9 mouse cellular contexts compared by ENCODE assay signal in genomic region chr9:41952650-41953204, GRCm38 (mm10).
A peak's percentile ranks its signal among the peaks of the same experiment; 100 is the strongest.
DNase-seq lines count a peak whose midpoint lies in the region; ATAC-seq and TF ChIP-seq lines count a peak whose summit lies in the region.
"Had no signal": no experiment of that assay in that cellular context is flagged by ENCODE, and none has a peak within 500 bp of the region (broad histone marks: within the 10 kb centered on the region; RNA-seq: fewer than 3 reads in every experiment).

No protein-coding gene starts in this region.

- DNase-seq in liver, embryonic 11.5 days (ENCODE audit: low spot score): peak; percentile 24
- no peak for DNase-seq in liver
- DNase-seq in forebrain, embryonic 14.5 days (ENCODE audit: low spot score): no peak
- no peak for DNase-seq in lung, postnatal 4 days
- no peak for DNase-seq in left cerebral cortex, adult 2 months (ENCODE audit: extremely low spot score in 1 of 2, low spot score in 2 of 2)
- DNase-seq: cerebellum, adult 9-11 months had no signal

- H3K4me2 ChIP-seq in liver, embryonic 11.5 days: no peak overlapping the region
- peak overlapping the region; percentile 57 for H3K4me2 ChIP-seq in forebrain, embryonic 14.5 days (ENCODE audit: low read length)
- peak overlapping the region; percentile 72 for H3K4me2 ChIP-seq in limb, embryonic 13.5 days (replicated peaks)
- H3K4me2 ChIP-seq in stomach, embryonic 15.5 days: 0 out of 2 replicates have a peak overlapping the region, but pooled peaks have one; percentile 16

- H3K27me3 ChIP-seq in liver, embryonic 11.5 days (replicated peaks; ENCODE audit: control insufficient read depth, insufficient read depth, low read length): no peaks in the 10 kb centered on the region; the same call in 1 of the 2 replicates
- H3K27me3 ChIP-seq in forebrain, embryonic 14.5 days (replicated peaks; ENCODE audit: control insufficient read depth, insufficient read depth, low read length): no peaks in the 10 kb centered on the region
- no peaks in the 10 kb centered on the region for H3K27me3 ChIP-seq in limb, embryonic 13.5 days
- H3K27me3 ChIP-seq in stomach, embryonic 15.5 days (replicated peaks): no peaks in the 10 kb centered on the region
- H3K27me3 ChIP-seq: intestine, embryonic 15.5 days had no signal

- no peaks in the 10 kb centered on the region for H3K36me3 ChIP-seq in liver, embryonic 11.5 days (ENCODE audit: control insufficient read depth, insufficient read depth, low read length)
- no peaks in the 10 kb centered on the region for H3K36me3 ChIP-seq in forebrain, embryonic 14.5 days (ENCODE audit: control insufficient read depth, insufficient read depth, low read length)
- no peaks in the 10 kb centered on the region for H3K36me3 ChIP-seq in limb, embryonic 13.5 days
- no peaks in the 10 kb centered on the region for H3K36me3 ChIP-seq in stomach, embryonic 15.5 days
- H3K36me3 ChIP-seq: intestine, embryonic 15.5 days had no signal

- no peak overlapping the region; the same call in 1 of the 2 replicates for H3K27ac ChIP-seq in liver, embryonic 11.5 days (ENCODE audit: low read depth, low read length)
- peak overlapping the region; percentile 97; the same call in 1 of the 2 replicates for H3K27ac ChIP-seq in forebrain, embryonic 14.5 days (ENCODE audit: low read depth, low read length)
- H3K27ac ChIP-seq in limb, embryonic 13.5 days: peak overlapping the region; percentile 99
- H3K27ac ChIP-seq in stomach, embryonic 15.5 days: peak overlapping the region; percentile 92; the same call in 1 of the 2 replicates
- H3K27ac ChIP-seq in left cerebral cortex, adult 2 months: no peak overlapping the region

- 58% methylated on average over 7 of the region's 7 CpGs for WGBS in liver, embryonic 11.5 days
- 59% methylated on average over 7 of the region's 7 CpGs for WGBS in forebrain, embryonic 14.5 days
- WGBS in limb, embryonic 13.5 days: 20% methylated on average over 7 of the region's 7 CpGs
- 42% methylated on average over 7 of the region's 7 CpGs for WGBS in stomach, embryonic 15.5 days

- no peak overlapping the region for H3K9ac ChIP-seq in liver, embryonic 11.5 days (ENCODE audit: low read depth, low read length)
- H3K9ac ChIP-seq in forebrain, embryonic 14.5 days (ENCODE audit: low read length): peak overlapping the region; percentile 67
- H3K9ac ChIP-seq in limb, embryonic 13.5 days: peak overlapping the region; percentile 71
- no peak overlapping the region for H3K9ac ChIP-seq in stomach, embryonic 15.5 days
- H3K9ac ChIP-seq: intestine, embryonic 15.5 days had no signal

- intact Hi-C loops in left cerebral cortex, adult 2 months (cut with DNase I): loop anchor here (5.0 kb wide), 1 partner anchor 575 kb away; no protein-coding TSS in a partner anchor

- no peak overlapping the region for H3K4me3 ChIP-seq in liver, embryonic 11.5 days (ENCODE audit: low read depth, low read length)
- H3K4me3 ChIP-seq in forebrain, embryonic 14.5 days (ENCODE audit: low read depth, low read length): no peak overlapping the region
- no peak overlapping the region for H3K4me3 ChIP-seq in limb, embryonic 13.5 days
- H3K4me3 ChIP-seq in stomach, embryonic 15.5 days (replicated peaks): no peak overlapping the region
- no peak overlapping the region for H3K4me3 ChIP-seq in left cerebral cortex, adult 2 months
- H3K4me3 ChIP-seq: intestine, embryonic 15.5 days had no signal

- no peak for TF ChIP-seq CTCF in left cerebral cortex, adult 2 months (IDR thresholded peaks at IDR 0.05)

- peaks cover 2% of the 10 kb centered on the region; the same call in 1 of the 2 replicates for H3K4me1 ChIP-seq in liver, embryonic 11.5 days (replicated peaks; ENCODE audit: control insufficient read depth, insufficient read depth, low read length)
- H3K4me1 ChIP-seq in forebrain, embryonic 14.5 days (ENCODE audit: control insufficient read depth, insufficient read depth, low read length): peaks cover 37% of the 10 kb centered on the region
- peaks cover 45% of the 10 kb centered on the region for H3K4me1 ChIP-seq in limb, embryonic 13.5 days
- peaks cover 24% of the 10 kb centered on the region for H3K4me1 ChIP-seq in stomach, embryonic 15.5 days

- H3K9me3 ChIP-seq in liver, embryonic 11.5 days (ENCODE audit: control insufficient read depth, low read length): no peaks in the 10 kb centered on the region
- H3K9me3 ChIP-seq in forebrain, embryonic 14.5 days (replicated peaks; ENCODE audit: control insufficient read depth, low read length): no peaks in the 10 kb centered on the region
- no peaks in the 10 kb centered on the region for H3K9me3 ChIP-seq in limb, embryonic 13.5 days
- no peaks in the 10 kb centered on the region for H3K9me3 ChIP-seq in stomach, embryonic 15.5 days
- H3K9me3 ChIP-seq: intestine, embryonic 15.5 days had no signal

- no peak for ATAC-seq in liver, embryonic 11.5 days (replicated peaks; ENCODE audit: low FRiP score)
- ATAC-seq in forebrain, embryonic 14.5 days: no peak
- ATAC-seq in limb, embryonic 13.5 days (ENCODE audit: low FRiP score, low read depth): no peak
- ATAC-seq in stomach, embryonic 15.5 days (ENCODE audit: insufficient read depth, low FRiP score, low read depth): no peak
- ATAC-seq: intestine, embryonic 15.5 days had no signal

Comparison
In these comparisons a context has a peak if more than half of its experiments do, and no peak if none do; other contexts are left out.
1. H3K27ac ChIP-seq: peak in forebrain, embryonic 14.5 days (single experiment), limb, embryonic 13.5 days (single experiment) and stomach, embryonic 15.5 days (single experiment); none in liver, embryonic 11.5 days (single experiment) and left cerebral cortex, adult 2 months (single experiment).
2. H3K9ac ChIP-seq: peak in forebrain, embryonic 14.5 days (single experiment) and limb, embryonic 13.5 days (single experiment); none in liver, embryonic 11.5 days (single experiment) and stomach, embryonic 15.5 days (single experiment).